Mouse (Mus musculus): Measurements from ENCODE around the gene Siah3.

The Siah3 gene

DNA sequence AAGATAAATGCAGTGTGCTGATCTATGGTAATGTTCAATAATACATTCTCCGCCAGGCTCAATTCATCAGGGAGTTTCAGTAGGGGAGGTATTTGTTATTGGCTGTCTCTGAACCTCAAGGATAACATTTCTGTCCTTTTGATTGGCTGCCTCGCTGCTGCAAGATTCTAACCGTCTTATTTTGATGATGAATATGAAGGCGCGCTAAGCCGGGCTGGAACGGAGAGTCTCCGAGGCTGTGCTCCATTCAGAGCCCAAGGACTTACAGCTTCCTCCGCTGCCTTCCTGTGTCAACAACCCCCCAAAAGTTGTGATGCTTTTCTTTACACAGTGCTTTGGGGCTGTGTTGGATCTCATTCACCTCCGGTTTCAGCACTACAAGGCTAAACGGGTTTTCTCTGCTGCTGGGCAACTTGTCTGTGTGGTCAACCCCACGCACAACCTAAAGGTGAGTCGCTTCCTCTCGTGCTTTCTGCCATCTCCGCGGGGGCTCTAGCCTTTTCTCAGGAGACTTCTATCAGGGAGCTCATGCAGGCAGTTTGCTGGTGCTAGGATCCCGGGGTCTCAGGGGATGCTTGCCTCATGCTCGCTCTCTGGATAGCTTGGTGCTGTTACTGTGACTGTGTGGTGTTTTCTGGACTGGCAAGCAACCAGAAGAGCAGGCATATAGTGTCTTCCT, at the start of gene Siah3:
TSS of gene Siah3 (plus strand) at position 240 of the 679 bp plus-strand sequence.
- TF ChIP-seq GATA4 (IDR thresholded peaks at IDR 0.05; ENCODE audit: insufficient replicate concordance, low read length), result no peak

DNA sequence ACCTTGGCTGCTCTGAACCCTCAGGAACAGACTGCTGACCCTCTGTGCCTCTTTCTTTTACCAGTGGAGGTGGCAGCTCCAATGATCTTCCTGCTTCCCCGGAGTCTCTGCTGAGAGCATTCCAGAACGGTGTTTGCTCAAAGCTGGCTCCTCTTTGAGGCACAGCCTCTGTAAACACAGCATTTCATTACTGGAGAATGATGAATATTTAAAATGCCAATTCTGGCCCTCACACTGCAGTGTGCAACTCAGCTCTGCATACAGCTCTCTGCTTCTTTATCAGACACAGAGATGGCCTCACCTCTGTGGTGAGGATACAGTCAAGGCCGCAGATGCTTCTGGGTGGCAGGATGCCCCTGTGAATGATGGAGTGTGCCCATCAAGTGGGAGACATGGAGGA, 46.0 kb upstream of the Siah3 start:
- no peak for TF ChIP-seq GATA4 (IDR thresholded peaks at IDR 0.05; ENCODE audit: insufficient replicate concordance, low read length)

DNA sequence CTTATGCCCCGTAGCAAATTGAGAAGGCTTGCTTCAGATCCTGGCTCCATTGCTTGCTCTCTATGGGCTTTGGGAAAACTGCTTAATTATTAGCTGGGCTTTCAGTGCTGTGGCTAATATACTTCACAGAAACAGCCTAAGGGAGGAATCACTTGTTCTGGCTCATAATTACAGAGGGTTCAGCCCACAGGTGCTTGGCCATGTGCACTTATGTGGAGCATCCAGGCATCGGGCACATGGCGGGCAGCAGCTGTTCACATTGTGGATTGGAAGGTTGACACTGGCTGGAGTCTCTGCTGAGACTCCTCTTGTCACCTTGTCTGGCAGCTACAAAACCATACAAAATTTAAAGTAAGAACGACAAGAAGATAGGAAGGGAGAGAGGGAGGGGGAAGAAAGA, 45.4 kb upstream of the Siah3 start:
- TF ChIP-seq GATA4 (IDR thresholded peaks at IDR 0.05; ENCODE audit: insufficient replicate concordance, low read length), result no peak

DNA sequence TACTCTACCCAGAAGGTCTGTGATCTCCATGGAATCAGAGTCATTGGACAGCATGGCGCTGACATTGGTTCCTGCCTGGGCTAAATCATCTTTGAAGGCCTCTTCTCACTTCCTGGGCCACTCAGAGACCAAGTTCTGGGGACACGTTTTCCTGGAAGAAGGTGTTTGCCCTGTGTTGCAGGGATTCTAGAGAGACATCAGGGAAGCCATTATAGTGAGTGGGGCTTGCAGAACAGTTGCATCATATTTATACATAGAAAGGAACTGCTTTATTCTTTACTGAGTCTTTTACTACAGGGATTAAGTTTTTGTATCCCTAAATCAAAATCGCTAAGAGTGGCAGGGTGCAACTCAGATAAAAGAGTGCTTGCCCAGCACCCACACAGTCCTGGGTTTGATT, 37.1 kb upstream of the Siah3 start:
- TF ChIP-seq GATA4 (IDR thresholded peaks at IDR 0.05; ENCODE audit: insufficient replicate concordance, low read length), result no peak

DNA sequence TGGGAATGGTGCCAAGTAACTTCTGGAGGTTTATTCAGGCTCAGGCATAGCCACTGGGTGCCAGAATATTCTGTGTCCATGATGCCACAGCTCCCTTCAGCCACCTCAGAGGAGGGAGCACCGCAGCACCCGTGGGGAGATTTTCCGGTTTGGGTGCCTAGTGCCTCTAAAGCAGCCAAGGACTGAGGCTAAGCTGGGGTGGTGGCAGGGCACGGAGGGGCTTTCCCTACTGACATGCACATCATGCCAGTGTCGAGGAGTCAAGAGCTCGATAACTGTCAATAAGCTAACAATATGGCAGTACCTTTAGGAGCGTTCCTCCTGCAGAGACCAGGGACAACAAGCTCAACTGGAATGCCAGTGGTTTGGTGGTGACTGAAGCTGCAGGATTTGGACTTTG, 35.9 kb upstream of the Siah3 start:
- TF ChIP-seq GATA4 (IDR thresholded peaks at IDR 0.05; ENCODE audit: insufficient replicate concordance, low read length), result no peak

DNA sequence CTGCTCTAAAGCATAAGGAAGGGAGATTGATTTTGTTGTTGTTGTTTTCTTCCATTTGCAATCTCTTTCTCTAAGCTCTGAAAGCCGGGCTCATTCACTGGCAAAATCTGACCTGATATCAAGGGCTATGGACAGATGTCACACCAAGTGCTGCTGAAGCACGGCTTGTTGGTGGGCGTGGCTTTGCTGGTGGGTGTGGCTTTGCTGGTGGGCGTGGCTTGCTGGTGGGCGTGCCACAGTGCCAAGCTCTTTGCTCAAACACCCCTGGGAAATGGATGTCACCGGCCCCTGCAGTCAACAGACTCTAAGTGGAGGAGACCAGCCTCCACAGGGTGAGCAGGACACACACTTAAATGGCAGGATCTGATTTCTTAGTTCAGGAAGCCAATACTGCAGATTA, 35.0 kb upstream of the Siah3 start:
- TF ChIP-seq GATA4 (IDR thresholded peaks at IDR 0.05; ENCODE audit: insufficient replicate concordance, low read length), result no peak

DNA sequence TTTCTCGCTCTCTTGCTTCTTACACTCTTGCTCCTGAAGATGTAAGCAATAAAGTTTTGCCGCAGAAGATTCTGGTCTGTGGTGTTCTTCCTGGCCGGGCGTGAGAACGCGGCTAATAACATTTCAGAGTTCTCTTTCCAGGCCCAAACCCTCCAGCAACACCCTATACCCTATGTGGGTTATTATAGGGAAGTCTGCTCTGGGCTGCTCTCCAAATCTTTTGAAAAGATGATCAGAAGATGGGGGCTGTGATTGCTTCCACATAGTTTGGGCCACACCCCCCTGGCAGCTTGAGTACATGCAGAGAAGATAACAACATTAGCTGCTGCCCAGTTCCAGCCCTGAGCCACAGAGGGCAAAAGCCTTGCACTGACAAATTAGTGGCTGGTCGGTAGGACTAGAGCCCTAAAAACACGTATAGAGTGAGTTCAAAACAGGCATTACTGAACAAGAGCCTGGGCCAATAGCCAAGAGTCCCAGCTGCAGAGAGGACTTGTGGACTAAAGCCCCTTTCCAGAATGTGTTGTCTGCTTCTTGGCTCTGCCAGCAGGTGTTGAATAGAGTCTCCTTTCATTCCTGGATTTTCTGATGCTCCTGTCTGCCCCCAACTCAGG, 24.5 kb upstream of the Siah3 start:
- no peak for TF ChIP-seq GATA4 (IDR thresholded peaks at IDR 0.05; ENCODE audit: insufficient replicate concordance, low read length)

DNA sequence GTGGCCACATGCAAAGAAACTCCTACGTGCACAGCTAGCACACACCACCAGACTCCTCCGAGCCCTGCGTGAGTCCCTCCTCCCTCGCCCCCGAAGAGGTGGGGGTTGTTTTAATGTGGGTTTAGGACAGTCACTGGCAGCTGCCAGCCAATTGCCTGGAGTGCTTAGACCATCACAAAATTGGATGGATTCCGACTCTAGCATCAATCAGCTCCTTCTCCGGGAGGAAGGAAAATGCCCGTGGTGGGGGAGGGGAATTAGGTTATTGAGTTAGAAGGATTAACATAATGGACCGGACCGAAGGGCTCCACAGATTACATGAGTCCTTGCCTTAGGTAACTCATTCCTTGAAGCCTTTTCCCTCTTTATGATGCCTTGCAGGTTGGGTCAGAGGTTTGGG, 22.9 kb upstream of the Siah3 start:
- TF ChIP-seq GATA4 (IDR thresholded peaks at IDR 0.05; ENCODE audit: insufficient replicate concordance, low read length), result no peak

DNA sequence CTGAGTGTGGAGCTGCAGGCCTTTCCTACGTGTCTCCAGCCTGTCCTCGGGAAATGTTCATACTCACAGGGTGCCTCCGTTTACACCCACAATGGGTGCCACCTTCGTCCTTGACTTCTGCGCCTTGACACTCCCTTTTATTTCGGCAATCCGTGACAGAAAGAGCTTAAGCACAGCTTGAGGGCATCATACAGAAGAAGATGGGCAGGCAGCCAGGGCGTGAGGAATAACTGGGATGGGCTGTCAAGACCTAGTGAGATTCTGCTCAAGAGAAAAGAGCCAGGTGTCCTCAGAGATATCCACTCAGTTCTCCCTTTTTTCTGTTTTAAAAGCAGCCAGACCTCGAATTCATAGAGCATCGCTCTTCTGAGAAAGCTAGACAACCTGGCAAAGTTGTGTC, 21.2 kb upstream of the Siah3 start:
- no peak for TF ChIP-seq GATA4 (IDR thresholded peaks at IDR 0.05; ENCODE audit: insufficient replicate concordance, low read length)

DNA sequence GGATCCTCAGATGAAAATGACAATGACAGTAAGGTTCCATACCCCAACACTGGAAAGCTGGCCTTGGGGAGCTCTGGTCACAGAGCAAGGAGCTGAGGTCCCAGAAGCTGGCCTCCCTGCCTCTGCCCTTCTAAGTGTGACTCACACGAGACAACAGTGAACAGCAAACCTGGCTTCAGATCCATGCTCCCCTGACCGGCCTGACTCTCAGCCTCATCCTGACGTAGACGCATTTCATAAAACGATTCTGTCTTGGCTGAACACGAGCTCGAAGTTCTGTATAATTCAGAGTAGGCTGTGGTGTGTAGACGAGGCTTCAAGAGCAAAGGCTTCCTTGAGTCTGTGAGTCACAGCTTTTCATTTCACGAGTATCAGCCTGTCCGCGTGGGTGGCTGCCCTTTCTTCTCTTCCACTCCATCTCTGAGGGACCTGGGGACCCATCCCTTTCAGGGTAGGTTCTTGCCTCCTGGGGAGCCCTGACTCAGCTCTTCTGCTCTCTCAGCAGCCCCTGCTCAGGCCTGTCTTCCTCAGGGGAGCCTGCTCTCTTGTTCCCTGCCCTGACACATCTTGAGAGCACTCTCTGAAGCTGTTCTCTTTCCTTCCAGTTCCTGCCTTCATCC, 11.2 kb upstream of the Siah3 start:
- no peak for TF ChIP-seq GATA4 (IDR thresholded peaks at IDR 0.05; ENCODE audit: insufficient replicate concordance, low read length)

DNA sequence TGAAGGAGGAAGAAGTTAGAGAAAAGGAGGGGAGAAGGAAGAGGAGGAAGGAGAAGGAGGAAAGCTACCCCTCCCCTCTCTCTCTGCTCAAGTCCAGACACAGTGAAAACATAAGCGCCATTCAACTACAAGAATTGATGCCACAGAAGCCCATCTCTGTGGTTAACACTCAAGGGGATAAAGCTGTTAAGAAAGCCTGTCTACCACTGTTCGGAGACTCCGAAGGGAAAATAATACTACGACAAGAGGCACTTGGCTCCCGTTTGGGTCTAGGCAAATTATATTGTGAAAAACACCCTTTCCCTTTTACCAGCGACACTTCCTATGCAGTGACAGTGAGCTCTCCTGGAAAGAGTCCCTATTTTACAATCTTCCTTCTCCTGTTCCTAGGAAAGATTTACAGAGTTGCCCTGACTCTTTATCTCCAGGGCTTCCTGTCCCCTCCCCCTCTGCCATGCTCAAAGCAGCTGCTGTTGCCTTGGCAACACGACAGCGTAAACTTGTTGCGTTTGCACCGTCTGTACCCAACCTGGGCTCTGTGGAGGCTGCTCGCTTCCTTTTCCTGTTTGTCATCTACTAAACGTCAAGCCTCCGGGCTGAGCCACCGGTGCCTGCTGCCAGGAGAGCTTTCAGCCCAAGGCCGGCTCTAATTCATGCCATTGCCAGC, 10.4 kb upstream of the Siah3 start:
- peak; percentile 84; the same call in 1 of the 2 replicates for TF ChIP-seq GATA4 (IDR thresholded peaks at IDR 0.05; ENCODE audit: insufficient replicate concordance, low read length)

DNA sequence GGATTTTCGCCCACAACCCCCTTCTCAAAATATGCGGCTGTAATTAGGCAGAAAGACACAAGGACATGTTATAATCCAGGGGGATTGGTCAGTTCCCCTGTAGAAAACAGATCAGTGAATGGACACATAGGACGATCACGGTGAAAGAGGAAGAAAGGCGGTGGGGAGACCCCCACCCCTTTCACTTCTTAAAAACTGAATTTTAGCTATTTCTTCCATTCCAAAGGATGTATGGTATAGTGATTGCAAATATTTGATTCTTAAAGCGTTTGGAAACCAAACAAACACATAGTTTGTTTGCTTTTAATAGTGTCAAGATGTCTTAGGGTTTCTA, 9.9 kb upstream of the Siah3 start:
- no peak for TF ChIP-seq GATA4 (IDR thresholded peaks at IDR 0.05; ENCODE audit: insufficient replicate concordance, low read length)

DNA sequence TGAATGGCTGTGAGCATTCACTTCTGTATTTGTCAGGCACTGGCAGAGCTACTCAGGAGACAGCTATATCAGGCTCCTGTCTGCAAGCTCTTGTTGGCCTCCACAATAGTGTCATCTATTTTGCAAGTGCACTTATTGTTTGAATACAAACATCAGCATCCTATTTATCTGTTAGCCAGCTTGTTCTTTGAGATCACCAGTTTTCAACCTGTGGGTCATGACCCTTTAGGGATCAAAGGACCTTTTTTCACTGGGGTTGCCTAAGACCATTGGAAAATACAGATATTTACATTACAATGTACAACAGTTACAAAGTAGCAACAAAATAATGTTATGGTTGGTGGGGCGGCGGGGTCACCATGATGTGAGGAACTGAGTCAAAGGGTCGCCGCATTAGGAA, 1.9 kb upstream of the Siah3 start:
- TF ChIP-seq GATA4 (IDR thresholded peaks at IDR 0.05; ENCODE audit: insufficient replicate concordance, low read length), result no peak

DNA sequence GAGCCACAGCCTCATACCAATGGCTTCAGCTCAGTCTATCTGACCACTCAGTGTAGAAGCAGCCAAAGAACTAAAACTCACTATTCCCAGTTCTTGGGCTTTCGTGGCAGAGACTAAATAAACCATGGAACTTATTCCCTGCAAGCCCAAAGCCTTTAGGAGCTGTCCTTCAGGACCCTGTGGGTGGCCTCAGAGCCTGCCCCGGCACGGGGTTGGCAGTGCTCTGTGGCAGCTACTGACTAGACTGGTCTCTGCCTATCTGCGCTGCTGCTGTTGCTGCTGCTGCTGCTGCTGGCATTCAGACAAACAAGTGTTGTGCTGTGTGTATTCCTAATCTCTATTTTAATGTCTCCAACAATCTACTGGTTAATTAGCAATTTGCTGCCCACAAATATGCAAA, 1.1 kb upstream of the Siah3 start:
- TF ChIP-seq GATA4 (IDR thresholded peaks at IDR 0.05; ENCODE audit: insufficient replicate concordance, low read length), result no peak

DNA sequence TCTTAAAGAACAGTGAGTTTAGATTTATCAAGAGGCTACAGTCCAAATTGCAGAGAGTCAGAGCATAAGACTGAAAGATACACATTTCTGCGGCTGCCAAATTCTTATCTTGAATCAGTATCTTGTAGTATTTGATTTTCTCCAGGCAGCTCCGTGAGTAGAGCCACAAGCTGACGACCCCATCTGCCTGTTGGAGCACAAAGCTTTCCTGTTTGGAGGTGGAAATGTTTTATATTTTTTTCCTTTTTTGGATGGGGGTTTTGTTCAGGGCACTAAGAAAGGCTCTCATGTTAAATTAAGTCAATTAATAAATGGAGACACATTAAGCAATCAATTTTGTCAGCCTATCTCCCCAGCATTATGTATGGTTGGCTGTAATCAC, 430 bp upstream of the Siah3 start:
- no peak for TF ChIP-seq GATA4 (IDR thresholded peaks at IDR 0.05; ENCODE audit: insufficient replicate concordance, low read length)
